Mouse (Mus musculus): Measurements from ENCODE around the gene Mtus2. TPM values are rescaled to one million over a fixed set of nuclear protein-coding genes. Genes with fewer than 3 reads are reported as not detected.
"Not testable (repeated sequence)": the region's sequence is repeated elsewhere in the genome, so short reads cannot be mapped to it uniquely, and the experiment has no call there.

The Mtus2 gene
- total RNA-seq, 1 experiment = 11.0 TPM

GRCm38 (mm10) chr5:147939226-147939625 is 17.9 kb upstream of the Mtus2 start:
- Histone ChIP-seq H3K4me1 (ENCODE audit: control insufficient read depth in 2 of 2, insufficient read depth in 2 of 2, low read length in 2 of 2, poor library complexity in 1 of 2) (peaks cover under 1 to 2% of the 10 kb centered on the region in 2 experiments; a peak in 2 of 4 replicates), H3K27ac (ENCODE audit: insufficient read depth, low read depth, low read length, poor library complexity, severe bottlenecking) (no peak overlapping the region), H3K36me3 (ENCODE audit: control insufficient read depth, insufficient read depth, low read length, poor library complexity, severe bottlenecking) (no peaks in the 10 kb centered on the region), H3K4me3 (ENCODE audit: insufficient read depth in 1 of 2, low read depth in 1 of 2, low read length in 2 of 2, poor library complexity in 1 of 2, severe bottlenecking in 1 of 2) (no peak overlapping the region), H3K9me3 (ENCODE audit: control insufficient read depth, insufficient read depth, low read depth, low read length) (no peaks in the 10 kb centered on the region), H3K9ac (ENCODE audit: insufficient read depth, low read depth, low read length, poor library complexity, severe bottlenecking) (no peak overlapping the region)
- in situ Hi-C loops (cut with MboI; ENCODE audit: low sequenced_read_pairs in 2 of 2, unreplicated experiment in 2 of 2) = no loop called here
- TF ChIP-seq CHD2 (IDR thresholded peaks at IDR 0.05; ENCODE audit: low read depth, low read length) (no peak), HCFC1 (IDR thresholded peaks at IDR 0.05; ENCODE audit: borderline replicate concordance, insufficient read depth, low read length) (no peak), ZC3H11A (IDR thresholded peaks at IDR 0.05; ENCODE audit: borderline replicate concordance, low read depth, low read length) (no peak)
- DNase-seq (ENCODE audit: low read depth, low spot score) = no peak

DNA sequence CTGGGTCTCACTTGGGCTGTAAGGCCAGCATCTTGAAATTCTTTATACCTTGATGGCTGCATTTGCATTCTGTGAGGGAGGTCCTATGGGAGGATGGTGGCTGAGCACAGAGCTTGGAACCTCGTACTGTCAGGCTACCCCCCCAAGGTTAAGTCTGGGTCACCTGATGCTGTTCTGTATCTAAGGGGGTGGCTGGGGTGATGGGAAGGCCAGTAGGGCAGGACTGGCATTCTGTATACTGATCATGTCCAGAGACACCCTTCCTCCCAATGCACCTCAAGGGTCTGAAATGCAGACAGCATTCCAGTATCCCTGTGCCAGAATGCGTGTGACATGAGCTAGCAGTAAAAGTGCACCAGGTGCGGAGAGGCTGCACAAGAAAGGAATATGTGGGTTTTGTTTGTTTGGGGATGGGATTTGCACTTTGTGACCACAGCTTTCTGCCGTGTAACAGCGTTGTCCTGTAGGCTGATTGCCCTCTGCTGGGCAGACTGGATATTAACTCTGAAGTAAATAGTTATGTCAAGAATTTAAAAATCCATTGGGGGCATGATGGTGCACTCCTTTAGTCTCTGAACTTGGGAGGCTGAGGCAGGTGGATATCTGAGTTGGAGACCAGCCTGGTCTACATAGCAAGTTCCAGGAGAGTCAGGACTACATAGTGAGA is 12.0 kb upstream of the Mtus2 start:
- in situ Hi-C loops (cut with MboI; ENCODE audit: low sequenced_read_pairs in 2 of 2, unreplicated experiment in 2 of 2) = no loop called here
- DNase-seq (ENCODE audit: low read depth, low spot score) = no peak
- Histone ChIP-seq H3K27ac (ENCODE audit: insufficient read depth, low read depth, low read length, poor library complexity, severe bottlenecking) (no peak overlapping the region), H3K4me1 (ENCODE audit: control insufficient read depth in 2 of 2, insufficient read depth in 2 of 2, low read length in 2 of 2, poor library complexity in 1 of 2) (peaks cover 5 to 6% of the 10 kb centered on the region in 2 experiments; a peak in 3 of 4 replicates), H3K9me3 (ENCODE audit: control insufficient read depth, insufficient read depth, low read depth, low read length) (no peaks in the 10 kb centered on the region), H3K4me3 (ENCODE audit: insufficient read depth in 1 of 2, low read depth in 1 of 2, low read length in 2 of 2, poor library complexity in 1 of 2, severe bottlenecking in 1 of 2) (no peak overlapping the region), H3K9ac (ENCODE audit: insufficient read depth, low read depth, low read length, poor library complexity, severe bottlenecking) (no peak overlapping the region), H3K36me3 (ENCODE audit: control insufficient read depth, insufficient read depth, low read length, poor library complexity, severe bottlenecking) (no peaks in the 10 kb centered on the region)
- TF ChIP-seq ZNF384 (IDR thresholded peaks at IDR 0.05; ENCODE audit: low read depth, low read length) (no peak), ZC3H11A (IDR thresholded peaks at IDR 0.05; ENCODE audit: borderline replicate concordance, low read depth, low read length) (no peak), MAFK (IDR thresholded peaks at IDR 0.05; ENCODE audit: insufficient read depth, low read depth, low read length) (no peak), HCFC1 (IDR thresholded peaks at IDR 0.05; ENCODE audit: borderline replicate concordance, insufficient read depth, low read length) (no peak), CHD2 (IDR thresholded peaks at IDR 0.05; ENCODE audit: low read depth, low read length) (no peak)

DNA sequence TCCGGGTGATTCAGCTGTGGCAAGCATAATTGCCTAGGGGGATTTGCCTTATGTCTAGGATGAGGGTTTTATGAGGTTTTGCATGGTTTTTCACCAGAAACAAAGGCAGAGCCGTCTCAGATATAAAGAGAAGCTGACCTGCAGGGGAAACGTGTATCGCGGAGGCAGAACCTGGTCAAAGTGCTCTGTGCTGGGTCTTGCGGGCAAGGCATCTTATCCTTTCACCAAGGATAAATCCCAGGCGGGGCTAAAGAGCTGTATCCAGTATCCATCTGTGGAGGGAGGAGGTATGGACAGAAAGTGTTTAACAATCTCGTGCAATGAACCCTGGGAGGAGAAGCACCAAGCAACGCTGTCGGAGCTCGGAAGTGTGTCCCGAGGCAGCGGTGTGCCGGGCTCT is 7.2 kb upstream of the Mtus2 start:
- TF ChIP-seq CHD2 (IDR thresholded peaks at IDR 0.05; ENCODE audit: low read depth, low read length) (no peak), HCFC1 (IDR thresholded peaks at IDR 0.05; ENCODE audit: borderline replicate concordance, insufficient read depth, low read length) (no peak), MAFK (IDR thresholded peaks at IDR 0.05; ENCODE audit: insufficient read depth, low read depth, low read length) (no peak), ZC3H11A (IDR thresholded peaks at IDR 0.05; ENCODE audit: borderline replicate concordance, low read depth, low read length) (no peak), ZNF384 (IDR thresholded peaks at IDR 0.05; ENCODE audit: low read depth, low read length) (no peak)
- in situ Hi-C loops (cut with MboI; ENCODE audit: low sequenced_read_pairs in 2 of 2, unreplicated experiment in 2 of 2) = loop anchor here in 1 of 2 experiments (25.0 kb wide), 1 partner anchor 287 kb away; no protein-coding TSS in a partner anchor

GRCm38 (mm10) chr5:147951751-147952150 is 5.4 kb upstream of the Mtus2 start:
- in situ Hi-C loops (cut with MboI; ENCODE audit: low sequenced_read_pairs in 2 of 2, unreplicated experiment in 2 of 2) = loop anchor here in 1 of 2 experiments (25.0 kb wide), 1 partner anchor 286 kb away; no protein-coding TSS in a partner anchor
- TF ChIP-seq ZNF384 (IDR thresholded peaks at IDR 0.05; ENCODE audit: low read depth, low read length) = no peak
- no peak for TF ChIP-seq ZC3H11A (IDR thresholded peaks at IDR 0.05; ENCODE audit: borderline replicate concordance, low read depth, low read length)
- no peak for TF ChIP-seq HCFC1 (IDR thresholded peaks at IDR 0.05; ENCODE audit: borderline replicate concordance, insufficient read depth, low read length)
- no peak for TF ChIP-seq MAFK (IDR thresholded peaks at IDR 0.05; ENCODE audit: insufficient read depth, low read depth, low read length)
- no peak for TF ChIP-seq CHD2 (IDR thresholded peaks at IDR 0.05; ENCODE audit: low read depth, low read length)
- Histone ChIP-seq H3K27ac (ENCODE audit: insufficient read depth, low read depth, low read length, poor library complexity, severe bottlenecking) (peak overlapping the region; percentile 67), H3K9me3 (ENCODE audit: control insufficient read depth, insufficient read depth, low read depth, low read length) (0 out of 2 replicates have a peak, but pooled peaks cover 2% of the 10 kb centered on the region), H3K4me1 (ENCODE audit: control insufficient read depth in 2 of 2, insufficient read depth in 2 of 2, low read length in 2 of 2, poor library complexity in 1 of 2) (peaks cover 0 to 5% of the 10 kb centered on the region in 2 experiments; a peak in 1 of 4 replicates), H3K9ac (ENCODE audit: insufficient read depth, low read depth, low read length, poor library complexity, severe bottlenecking) (no peak overlapping the region), H3K4me3 (ENCODE audit: insufficient read depth in 1 of 2, low read depth in 1 of 2, low read length in 2 of 2, poor library complexity in 1 of 2, severe bottlenecking in 1 of 2) (peak overlapping the region; percentile 5 to 32; a peak in 1 of 4 replicates), H3K36me3 (ENCODE audit: control insufficient read depth, insufficient read depth, low read length, poor library complexity, severe bottlenecking) (no peaks in the 10 kb centered on the region)
- DNase-seq (ENCODE audit: low read depth, low spot score) = no peak

More for the DNA sequence above, 7.2 kb upstream of the Mtus2 start:
- Histone ChIP-seq H3K4me3 (ENCODE audit: insufficient read depth in 1 of 2, low read depth in 1 of 2, low read length in 2 of 2, poor library complexity in 1 of 2, severe bottlenecking in 1 of 2) (peak overlapping the region in 1 of 2 experiments; percentile 35; a peak in 1 of 4 replicates), H3K4me1 (ENCODE audit: control insufficient read depth in 2 of 2, insufficient read depth in 2 of 2, low read length in 2 of 2, poor library complexity in 1 of 2) (peaks cover 0 to 6% of the 10 kb centered on the region in 2 experiments; a peak in 1 of 4 replicates), H3K36me3 (ENCODE audit: control insufficient read depth, insufficient read depth, low read length, poor library complexity, severe bottlenecking) (no peaks in the 10 kb centered on the region), H3K9ac (ENCODE audit: insufficient read depth, low read depth, low read length, poor library complexity, severe bottlenecking) (peak overlapping the region; percentile 28; the same call in 1 of the 2 replicates), H3K27ac (ENCODE audit: insufficient read depth, low read depth, low read length, poor library complexity, severe bottlenecking) (no peak overlapping the region), H3K9me3 (ENCODE audit: control insufficient read depth, insufficient read depth, low read depth, low read length) (0 out of 2 replicates have a peak, but pooled peaks cover 2% of the 10 kb centered on the region)
- no peak for DNase-seq (ENCODE audit: low read depth, low spot score)

DNA sequence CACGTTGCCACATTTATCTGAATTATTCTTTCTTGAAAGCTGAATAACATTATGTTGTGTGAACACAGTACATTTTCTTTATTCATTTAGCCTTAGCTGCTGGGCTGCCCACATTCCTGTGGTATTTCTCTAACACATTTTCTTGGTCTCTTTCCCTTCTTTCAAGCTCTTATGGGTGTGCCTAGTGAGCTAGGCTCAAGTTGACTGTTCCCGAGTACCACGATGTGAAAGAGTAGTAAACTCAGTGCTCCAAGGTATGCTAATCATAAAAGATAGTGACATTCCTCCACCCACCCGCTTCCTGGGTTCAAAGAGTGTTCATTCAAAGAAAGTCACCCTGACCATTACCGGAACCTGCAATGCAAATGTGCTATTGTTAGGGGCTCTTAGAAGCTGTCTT is 3.9 kb upstream of the Mtus2 start:
- H3K36me3 ChIP-seq (ENCODE audit: control insufficient read depth, insufficient read depth, low read length, poor library complexity, severe bottlenecking); H3K9me3 ChIP-seq (ENCODE audit: control insufficient read depth, insufficient read depth, low read depth, low read length); H3K4me1 ChIP-seq (ENCODE audit: control insufficient read depth in 2 of 2, insufficient read depth in 2 of 2, low read length in 2 of 2, poor library complexity in 1 of 2); DNase-seq (ENCODE audit: low read depth, low spot score); H3K4me3 ChIP-seq (ENCODE audit: insufficient read depth in 1 of 2, low read depth in 1 of 2, low read length in 2 of 2, poor library complexity in 1 of 2, severe bottlenecking in 1 of 2); H3K9ac ChIP-seq (ENCODE audit: insufficient read depth, low read depth, low read length, poor library complexity, severe bottlenecking): not testable (repeated sequence)
- in situ Hi-C loops (cut with MboI; ENCODE audit: low sequenced_read_pairs in 2 of 2, unreplicated experiment in 2 of 2) = loop anchor here in 1 of 2 experiments (25.0 kb wide), 1 partner anchor 284 kb away; no protein-coding TSS in a partner anchor
- H3K27ac ChIP-seq (ENCODE audit: insufficient read depth, low read depth, low read length, poor library complexity, severe bottlenecking) = peak overlapping the region; percentile 33; the same call in 1 of the 2 replicates
